Mouse (Mus musculus) hindbrain, embryonic 10.5 days (tissue): ENCODE results near the gene Gm28305. TPM values are rescaled to one million over a fixed set of nuclear protein-coding genes. Genes with fewer than 3 reads are reported as not detected.

Experiments used
- DNase-seq: peaks from one replicate; pipeline ENCODE4 v3.0.0-alpha.2; 2017; ENCODE audit warnings: low spot score
- H3K27ac ChIP-seq: fragments of 300-500 bp; sonication (generic); 2 replicates; pipeline ENCODE4 v1.5.1; 2016; ENCODE audit warnings: mild to moderate bottlenecking, moderate library complexity
- H3K27me3 ChIP-seq: fragments of 300-500 bp; sonication (generic); 2 replicates; pipeline ENCODE4 v1.6.1; 2016; ENCODE audit warnings: mild to moderate bottlenecking; ENCODE audit not compliant: poor library complexity, insufficient read depth, severe bottlenecking
- H3K36me3 ChIP-seq: fragments of 300-500 bp; sonication (generic); 2 replicates; pipeline ENCODE4 v1.6.1; 2016; ENCODE audit warnings: mild to moderate bottlenecking, moderate library complexity
- H3K4me1 ChIP-seq: fragments of 300-500 bp; sonication (generic); replicated peaks from 2 replicates; pipeline ENCODE4 v1.6.1; 2016; ENCODE audit warnings: mild to moderate bottlenecking
- H3K4me3 ChIP-seq: fragments of 300-500 bp; sonication (generic); 2 replicates; pipeline ENCODE4 v1.5.1; 2016; ENCODE audit warnings: mild to moderate bottlenecking, moderate library complexity
- H3K9me3 ChIP-seq: fragments of 300-500 bp; sonication (generic); 2 replicates; pipeline ENCODE4 v1.6.1; 2016; ENCODE audit warnings: mild to moderate bottlenecking, moderate library complexity
- WGBS: fragments of 180-500 bp; shearing (Covaris S2); methylation state at CpG from one replicate; pipeline ENCODE4 v1.1.7; 2016; 5-methylcytosine and 5-hydroxymethylcytosine counted together
- polyA plus RNA-seq: library from polyadenylated mRNA; unstranded; fragments of >200 nt; fragmentation: Nextera tagmentation; extraction: Ambion mirVana; gene quantifications from 2 replicates; pipeline ENCODE4 v1.2.1, GENCODE M21; 2016

Gene Gm28305
- polyA plus RNA-seq, 1 experiment from 2014 or later = not detected

GRCm38 (mm10) chr9:104108571-104109143, 68.2 kb downstream of the Gm28305 start:
- no peak overlapping the region for H3K27ac ChIP-seq
- H3K27me3 ChIP-seq = no peaks in the 10 kb centered on the region
- DNase-seq = no peak
- H3K9me3 ChIP-seq = peaks cover 11% of the 10 kb centered on the region; the same call in 1 of the 2 replicates
- no peak overlapping the region for H3K4me3 ChIP-seq
- WGBS = 82% methylated on average over 2 of the region's 2 CpGs
- no peaks in the 10 kb centered on the region for H3K36me3 ChIP-seq
- no peaks in the 10 kb centered on the region for H3K4me1 ChIP-seq

DNA sequence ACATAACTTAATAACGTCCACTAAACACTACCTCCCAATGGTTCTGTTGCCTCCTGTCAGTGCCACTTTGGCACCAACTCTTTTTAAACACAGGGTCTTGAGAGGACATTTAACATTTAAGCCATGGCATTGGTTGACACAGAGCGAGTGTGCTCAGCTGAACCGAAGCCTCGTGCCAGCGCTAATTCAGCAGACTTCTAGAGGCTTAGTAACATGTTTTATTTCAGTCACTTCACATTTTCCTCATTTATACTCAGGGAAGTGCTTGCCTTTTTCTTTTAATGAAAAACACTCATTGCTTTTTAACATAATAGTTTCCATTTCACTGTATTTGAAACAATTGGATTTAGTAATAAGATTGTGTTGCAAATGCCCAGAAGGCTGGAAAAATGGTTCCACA, 68.7 kb downstream of the Gm28305 start:
- H3K27ac ChIP-seq = no peak overlapping the region
- no peak for DNase-seq
- no peaks in the 10 kb centered on the region for H3K36me3 ChIP-seq
- no peaks in the 10 kb centered on the region for H3K27me3 ChIP-seq
- no peaks in the 10 kb centered on the region for H3K4me1 ChIP-seq
- no peak overlapping the region for H3K4me3 ChIP-seq
- H3K9me3 ChIP-seq = peaks cover 11% of the 10 kb centered on the region; the same call in 1 of the 2 replicates
- 93% methylated on average over 5 of the region's 5 CpGs for WGBS

DNA sequence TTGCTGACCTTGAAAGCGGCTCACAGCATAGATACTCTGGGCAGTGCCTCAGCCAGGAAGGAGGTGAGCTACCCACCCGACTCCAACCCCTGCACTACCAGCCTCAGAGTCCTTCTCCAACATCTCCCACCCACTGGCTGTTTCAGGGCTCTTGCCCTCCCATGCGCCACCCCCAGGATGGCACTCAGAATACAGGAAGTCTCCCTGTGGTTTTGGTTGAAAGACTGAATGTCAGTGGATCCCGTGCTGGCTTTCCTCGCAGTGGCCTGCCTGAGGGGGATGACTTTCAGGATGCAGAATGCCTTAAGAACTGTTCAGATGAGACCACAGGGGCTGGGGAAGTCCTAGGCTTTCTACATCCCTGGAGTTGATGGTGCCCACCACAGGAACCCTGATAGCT, 82.6 kb downstream of the Gm28305 start:
- Histone ChIP-seq H3K36me3 (no peaks in the 10 kb centered on the region), H3K4me1 (peaks cover 36% of the 10 kb centered on the region), H3K4me3 (no peak overlapping the region), H3K9me3 (no peaks in the 10 kb centered on the region), H3K27ac (peak overlapping the region; percentile 41; the same call in 1 of the 2 replicates), H3K27me3 (no peaks in the 10 kb centered on the region)
- 75% methylated on average over 5 of the region's 5 CpGs for WGBS
- DNase-seq = no peak

- DNase-seq = no peak
- H3K27ac ChIP-seq = no peak overlapping the region
- H3K9me3 ChIP-seq = no peaks in the 10 kb centered on the region
- H3K4me1 ChIP-seq = peaks cover 39% of the 10 kb centered on the region
- no peaks in the 10 kb centered on the region for H3K36me3 ChIP-seq
- no peaks in the 10 kb centered on the region for H3K27me3 ChIP-seq
- WGBS = 61% methylated on average over 5 of the region's 5 CpGs
- H3K4me3 ChIP-seq = no peak overlapping the region
Measured at GRCm38 (mm10) chr9:104123622-104124021, 83.2 kb downstream of the Gm28305 start.

Other genes with a start within 250 kb of the Gm28305 start
- gene Nphp3, start 38.1 kb upstream of the Gm28305 start, polyA plus RNA-seq = 4.1 TPM in 2 replicates
- gene Uba5, start 22.5 kb downstream of the Gm28305 start, polyA plus RNA-seq = 42.9 and 47.4 TPM in 2 replicates
- 8.2 and 10.0 TPM in 2 replicates for gene Acad11, start 22.7 kb downstream of the Gm28305 start, polyA plus RNA-seq
- gene Ackr4, start 86.3 kb downstream of the Gm28305 start, polyA plus RNA-seq = 0.26 and 0.42 TPM in 2 replicates
- 15.8 and 22.3 TPM in 2 replicates for gene Dnajc13, start 222.3 kb downstream of the Gm28305 start, polyA plus RNA-seq